Mouse (Mus musculus) heart, adult 11 months (tissue): ENCODE results near the gene Gm3646.

Experiments used
- DNase-seq: peaks from one replicate; pipeline ENCODE4 v3.0.0; 2022

Gene Gm3646

GRCm38 (mm10) chr1:39805243-39805979, at the start of gene Gm3646:
TSS of gene Gm3646 (minus strand) at chr1:39805332.
- peak; percentile 97 for DNase-seq

GRCm38 (mm10) chr1:39847066-39847465, 41.9 kb upstream of the Gm3646 start:
- DNase-seq = peak; percentile 94

- DNase-seq = peak; percentile 91
Observed at GRCm38 (mm10) chr1:39846031-39846550, 41.0 kb upstream of the Gm3646 start.

- no peak for DNase-seq
Observed at GRCm38 (mm10) chr1:39843328-39843727, 38.2 kb upstream of the Gm3646 start.

GRCm38 (mm10) chr1:39842218-39843007, 37.3 kb upstream of the Gm3646 start:
- DNase-seq = no peak

GRCm38 (mm10) chr1:39840856-39841255, 35.7 kb upstream of the Gm3646 start:
- DNase-seq = no peak

GRCm38 (mm10) chr1:39839838-39840237, 34.7 kb upstream of the Gm3646 start:
- no peak for DNase-seq

GRCm38 (mm10) chr1:39839217-39839616, 34.1 kb upstream of the Gm3646 start:
- DNase-seq = no peak

- no peak for DNase-seq
Observed at GRCm38 (mm10) chr1:39838487-39839169, 33.5 kb upstream of the Gm3646 start.

GRCm38 (mm10) chr1:39831594-39832039, 26.5 kb upstream of the Gm3646 start:
- no peak for DNase-seq

GRCm38 (mm10) chr1:39830786-39831593, 25.9 kb upstream of the Gm3646 start:
- DNase-seq = no peak

- peak; percentile 18 for DNase-seq
Observed at GRCm38 (mm10) chr1:39824902-39825301, 19.8 kb upstream of the Gm3646 start.

- no peak for DNase-seq
Observed at GRCm38 (mm10) chr1:39824240-39824639, 19.1 kb upstream of the Gm3646 start.

GRCm38 (mm10) chr1:39819596-39819995, 14.5 kb upstream of the Gm3646 start:
- DNase-seq = peak; percentile 84

- peak; percentile 18 for DNase-seq
Observed at GRCm38 (mm10) chr1:39815766-39816165, 10.6 kb upstream of the Gm3646 start.

GRCm38 (mm10) chr1:39813067-39813466, 7.9 kb upstream of the Gm3646 start:
- DNase-seq = peak; percentile 48

GRCm38 (mm10) chr1:39804789-39805188, 343 bp downstream of the Gm3646 start:
- DNase-seq = peak; percentile 88

GRCm38 (mm10) chr1:39802946-39803345, 2.2 kb downstream of the Gm3646 start:
- DNase-seq = peak; percentile 82

- peak; percentile 75 for DNase-seq
Observed at GRCm38 (mm10) chr1:39797496-39797895, 7.6 kb downstream of the Gm3646 start.

- peak; percentile 48 for DNase-seq
Observed at GRCm38 (mm10) chr1:39796765-39797164, 8.4 kb downstream of the Gm3646 start.

GRCm38 (mm10) chr1:39784632-39785031, 20.5 kb downstream of the Gm3646 start:
- DNase-seq = peak; percentile 55

GRCm38 (mm10) chr1:39781835-39782234, 23.3 kb downstream of the Gm3646 start:
- DNase-seq = no peak
